Mouse (Mus musculus) lung, postnatal 0 days (tissue): ENCODE results near the gene Ust.

ENCODE experiments used
- CTCF ChIP-seq: IDR thresholded peaks from 2 replicates; pipeline ENCODE4 v1.5.1; 2016; ENCODE audit warnings: antibody characterized with exemption, mild to moderate bottlenecking
- EP300 ChIP-seq: IDR thresholded peaks from 2 replicates; pipeline ENCODE4 v1.6.1; 2016; ENCODE audit warnings: antibody characterized with exemption, mild to moderate bottlenecking, control low read depth

GRCm38 (mm10) chr10:8482779-8483178 lies 35.8 kb downstream of the Ust start:
- TF ChIP-seq CTCF (no peak), EP300 (no peak)
